In the genomic region with DNA sequence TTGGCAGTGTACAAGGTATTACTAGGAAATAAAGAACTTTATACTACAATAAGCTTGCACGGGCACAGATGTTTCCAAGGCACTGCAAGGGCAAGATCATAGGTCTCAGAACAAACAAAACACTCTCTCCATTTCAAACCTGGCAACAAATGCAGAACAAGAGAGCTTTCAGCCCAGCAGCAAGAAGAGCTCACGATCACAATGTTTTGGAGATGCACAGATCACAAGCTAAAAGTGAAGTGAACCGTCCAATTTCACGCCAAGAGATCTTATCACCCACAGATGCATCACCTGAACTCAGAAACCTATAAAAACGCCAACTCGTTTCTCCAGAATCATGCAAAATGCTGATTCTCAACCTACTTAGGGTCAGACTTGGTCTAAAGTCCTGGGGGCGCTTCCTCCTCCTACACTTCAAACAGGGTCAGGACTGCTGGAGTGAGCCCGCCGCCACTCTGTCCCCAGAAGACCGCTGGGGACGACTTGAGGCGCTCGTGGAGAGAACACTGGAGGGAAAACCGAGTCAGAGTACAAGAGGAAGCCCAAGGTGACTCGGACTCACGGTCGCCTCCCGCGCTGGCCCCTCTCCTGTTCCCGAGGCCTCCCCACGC, we compare ENCODE assay signal across 7 mouse cellular contexts. TPM values are rescaled to one million over a fixed set of nuclear protein-coding genes. Genes with fewer than 3 reads are reported as not detected.
A peak's percentile ranks its signal among the peaks of the same experiment; 100 is the strongest.
DNase-seq lines count a peak whose midpoint lies in the region; ATAC-seq lines count a peak whose summit lies in the region.

No protein-coding gene starts in this region.

- H3K4me1 ChIP-seq in neural tube, embryonic 11.5 days (ENCODE audit: control insufficient read depth, insufficient read depth, low read length): peaks cover 9% of the 10 kb centered on the region
- peaks cover 18% of the 10 kb centered on the region for H3K4me1 ChIP-seq in limb, embryonic 13.5 days
- H3K4me1 ChIP-seq in stomach, embryonic 16.5 days (ENCODE audit: control insufficient read depth, insufficient read depth, low read length): peaks cover 13% of the 10 kb centered on the region

- no peaks in the 10 kb centered on the region for H3K9me3 ChIP-seq in neural tube, embryonic 11.5 days (ENCODE audit: control insufficient read depth, low read length)
- no peaks in the 10 kb centered on the region for H3K9me3 ChIP-seq in limb, embryonic 13.5 days
- no peaks in the 10 kb centered on the region for H3K9me3 ChIP-seq in stomach, embryonic 16.5 days (replicated peaks; ENCODE audit: control insufficient read depth, low read length)

- WGBS in neural tube, embryonic 11.5 days: 5% methylated on average over 21 of the region's 21 CpGs
- WGBS in limb, embryonic 13.5 days: 3% methylated on average over 21 of the region's 21 CpGs
- WGBS in stomach, embryonic 16.5 days: 1% methylated on average over 21 of the region's 21 CpGs

- H3K27me3 ChIP-seq in neural tube, embryonic 11.5 days (ENCODE audit: control insufficient read depth, insufficient read depth, low read length): no peaks in the 10 kb centered on the region
- no peaks in the 10 kb centered on the region for H3K27me3 ChIP-seq in limb, embryonic 13.5 days
- no peaks in the 10 kb centered on the region for H3K27me3 ChIP-seq in stomach, embryonic 16.5 days (ENCODE audit: control insufficient read depth, insufficient read depth, low read length)

- intact Hi-C loops in left cerebral cortex, postnatal 10 days (cut with DNase I): no loop called here

- ATAC-seq in neural tube, embryonic 11.5 days (ENCODE audit: insufficient read depth, low FRiP score, low TSS enrichment): peak; percentile 48; the same call in 1 of the 2 replicates
- ATAC-seq in erythroblast, adult 5-6 weeks (replicated peaks; ENCODE audit: low FRiP score, poor library complexity, severe bottlenecking): peak; percentile 29; the same call in 1 of the 2 replicates
- no peak; the same call in 1 of the 2 replicates for ATAC-seq in limb, embryonic 13.5 days (ENCODE audit: low FRiP score, low read depth)
- no peak for ATAC-seq in stomach, embryonic 16.5 days (ENCODE audit: insufficient read depth, low FRiP score)

- H3K27ac ChIP-seq in neural tube, embryonic 11.5 days (ENCODE audit: low read depth, low read length): peak overlapping the region; percentile 76
- peak overlapping the region; percentile 73 for H3K27ac ChIP-seq in limb, embryonic 13.5 days
- H3K27ac ChIP-seq in stomach, embryonic 16.5 days (ENCODE audit: low read length): peak overlapping the region; percentile 86

- no peaks in the 10 kb centered on the region for H3K36me3 ChIP-seq in neural tube, embryonic 11.5 days (ENCODE audit: control insufficient read depth, insufficient read depth, low read length)
- no peaks in the 10 kb centered on the region for H3K36me3 ChIP-seq in limb, embryonic 13.5 days
- H3K36me3 ChIP-seq in stomach, embryonic 16.5 days (ENCODE audit: control insufficient read depth, insufficient read depth, low read length): no peaks in the 10 kb centered on the region

- peak overlapping the region; percentile 93 for H3K4me3 ChIP-seq in neural tube, embryonic 11.5 days (ENCODE audit: low read depth, low read length)
- peak overlapping the region; percentile 95 for H3K4me3 ChIP-seq in limb, embryonic 13.5 days
- H3K4me3 ChIP-seq in stomach, embryonic 16.5 days (replicated peaks; ENCODE audit: low read length): peak overlapping the region; percentile 92

- peak overlapping the region; percentile 86 for H3K9ac ChIP-seq in neural tube, embryonic 11.5 days (ENCODE audit: low read length)
- peak overlapping the region; percentile 86 for H3K9ac ChIP-seq in limb, embryonic 13.5 days
- H3K9ac ChIP-seq in stomach, embryonic 16.5 days (ENCODE audit: low read length): peak overlapping the region; percentile 85

- DNase-seq in neural tube, embryonic 11.5 days (ENCODE audit: low spot score): no peak
- DNase-seq in neural tube, embryonic 10.5 days (ENCODE audit: extremely low spot score, low spot score): no peak
- DNase-seq in left cerebral cortex, postnatal 10 days (ENCODE audit: extremely low spot score in 1 of 2, low spot score in 2 of 2): no peak
- DNase-seq in MN1 (ENCODE audit: low spot score): no peak

- H3K4me2 ChIP-seq in neural tube, embryonic 11.5 days (ENCODE audit: low read depth): peak overlapping the region; percentile 81
- H3K4me2 ChIP-seq in limb, embryonic 13.5 days (replicated peaks): peak overlapping the region; percentile 86
- peak overlapping the region; percentile 87 for H3K4me2 ChIP-seq in stomach, embryonic 16.5 days (ENCODE audit: low read depth, low read length)

RNA-seq across cellular contexts. Expression of a gene that starts 1.0 kb away (rescaled TPM):
- polyA plus RNA-seq in neural tube, embryonic 11.5 days (2014; fragmentation: Nextera tagmentation; extraction: Ambion mirVana): 70.5 and 82.3 TPM in 2 replicates
- 17.5 and 18.6 TPM in 2 replicates for total RNA-seq in erythroblast, adult 5-6 weeks (2015; ENCODE audit: low replicate concordance)
- 23.0 and 42.7 TPM in 2 replicates for total RNA-seq in erythroblast, adult 5-6 weeks (2017; ENCODE audit: low replicate concordance)
- 52.4 and 54.6 TPM in 2 replicates for polyA plus RNA-seq in limb, embryonic 13.5 days (2015; fragmentation: Nextera tagmentation; extraction: Ambion mirVana)
- polyA plus RNA-seq in stomach, embryonic 16.5 days (2015; fragmentation: Nextera tagmentation; extraction: Ambion mirVana): 55.0 and 59.0 TPM in 2 replicates
- total RNA-seq in left cerebral cortex, postnatal 10 days (2021): 10 to 100 TPM; 41.2 to 43.8 TPM

RNA-seq across cellular contexts. Expression of a gene that starts 30.9 kb away (rescaled TPM):
- 0.62 and 0.70 TPM in 2 replicates for polyA plus RNA-seq in neural tube, embryonic 11.5 days (2014; fragmentation: Nextera tagmentation; extraction: Ambion mirVana)
- total RNA-seq in erythroblast, adult 5-6 weeks (2015; ENCODE audit: low replicate concordance): 8.6 and 14.2 TPM in 2 replicates
- 8.0 and 9.1 TPM in 2 replicates for total RNA-seq in erythroblast, adult 5-6 weeks (2017; ENCODE audit: low replicate concordance)
- polyA plus RNA-seq in limb, embryonic 13.5 days (2015; fragmentation: Nextera tagmentation; extraction: Ambion mirVana): 0.83 and 2.0 TPM in 2 replicates
- polyA plus RNA-seq in stomach, embryonic 16.5 days (2015; fragmentation: Nextera tagmentation; extraction: Ambion mirVana): 19.6 and 21.4 TPM in 2 replicates
- under 1 TPM; 0.54 to 0.69 TPM for total RNA-seq in left cerebral cortex, postnatal 10 days (2021)

Comparison
In these comparisons a context has a peak if more than half of its experiments do, and no peak if none do; other contexts are left out.
1. ATAC-seq: peak in neural tube, embryonic 11.5 days (single experiment) and erythroblast, adult 5-6 weeks (single experiment); none in limb, embryonic 13.5 days (single experiment) and stomach, embryonic 16.5 days (single experiment).
2. Peak in every context shown above with its lines, with median percentiles within 50 percentile points of each other: H3K27ac ChIP-seq, H3K4me2 ChIP-seq, H3K4me3 ChIP-seq and H3K9ac ChIP-seq.